Mouse (Mus musculus): ENCODE data around the gene Qk. TPM values are rescaled to one million over a fixed set of nuclear protein-coding genes. Genes with fewer than 3 reads are reported as not detected.

The Qk gene
- polyA plus RNA-seq, 1 experiment from 2014 or later = 37.0 TPM

DNA sequence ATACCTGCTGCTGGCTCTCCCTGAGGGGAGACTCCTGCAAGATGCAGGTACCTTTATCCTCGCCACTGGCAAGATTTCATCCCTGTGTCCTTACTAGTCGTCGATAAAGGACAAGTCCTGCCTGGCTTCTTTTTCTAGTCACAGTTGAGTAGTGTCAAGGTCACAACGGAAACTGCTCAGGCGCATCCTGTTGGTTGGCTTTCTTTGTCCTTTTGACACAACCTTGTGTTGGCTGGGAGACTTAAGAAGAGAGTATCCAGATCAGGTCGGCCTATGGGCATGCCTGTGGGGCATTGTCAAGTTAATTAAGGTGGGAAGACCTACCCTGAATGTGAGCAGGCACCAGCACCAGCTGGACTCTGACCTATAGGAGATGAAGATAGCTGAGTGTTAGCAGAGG, 36.6 kb upstream of the Qk start:
- Histone ChIP-seq H3K36me3 (ENCODE audit: control insufficient read depth, insufficient read depth, low read length) (no peaks in the 10 kb centered on the region), H3K9ac (ENCODE audit: low read length) (no peak overlapping the region), H3K9me3 (ENCODE audit: control insufficient read depth, low read length) (no peaks in the 10 kb centered on the region), H3K27ac (ENCODE audit: low read length) (no peak overlapping the region), H3K4me2 (ENCODE audit: low read depth, low read length) (no peak overlapping the region), H3K27me3 (ENCODE audit: control insufficient read depth, insufficient read depth, low read depth, low read length) (no peaks in the 10 kb centered on the region), H3K4me3 (ENCODE audit: low read length) (no peak overlapping the region), H3K4me1 (replicated peaks; ENCODE audit: control insufficient read depth, insufficient read depth, low read length) (peaks cover 7% of the 10 kb centered on the region)
- 64% methylated on average over 6 of the region's 6 CpGs for WGBS
- ATAC-seq (ENCODE audit: low read depth) = no peak

DNA sequence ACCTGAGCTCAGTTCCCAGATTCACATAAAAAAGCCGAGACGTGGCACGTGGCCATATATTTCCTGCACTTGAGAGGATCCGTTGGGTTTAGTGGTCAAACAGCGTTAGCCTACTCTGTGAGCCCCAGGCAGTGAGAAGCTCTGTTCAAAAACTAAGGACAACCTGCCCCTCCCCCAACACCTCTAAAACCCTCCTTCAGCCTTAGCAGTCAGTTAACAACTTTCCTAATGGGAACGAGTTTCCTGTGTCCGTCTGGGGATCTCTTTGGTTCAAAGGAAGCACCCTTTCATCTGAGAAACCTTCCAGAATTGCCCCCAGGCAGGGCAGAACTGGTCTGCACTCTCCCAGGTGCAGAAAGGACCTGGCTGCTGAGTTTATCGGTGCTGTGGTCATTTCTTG, 36.1 kb upstream of the Qk start:
- ATAC-seq (ENCODE audit: low read depth) = no peak; the same call in 1 of the 2 replicates
- Histone ChIP-seq H3K4me3 (ENCODE audit: low read length) (no peak overlapping the region), H3K4me2 (ENCODE audit: low read depth, low read length) (no peak overlapping the region), H3K36me3 (ENCODE audit: control insufficient read depth, insufficient read depth, low read length) (no peaks in the 10 kb centered on the region), H3K9ac (ENCODE audit: low read length) (no peak overlapping the region), H3K9me3 (ENCODE audit: control insufficient read depth, low read length) (no peaks in the 10 kb centered on the region), H3K27ac (ENCODE audit: low read length) (no peak overlapping the region), H3K4me1 (replicated peaks; ENCODE audit: control insufficient read depth, insufficient read depth, low read length) (peaks cover 7% of the 10 kb centered on the region), H3K27me3 (ENCODE audit: control insufficient read depth, insufficient read depth, low read depth, low read length) (no peaks in the 10 kb centered on the region)
- 21% methylated on average over 8 of the region's 8 CpGs for WGBS

DNA sequence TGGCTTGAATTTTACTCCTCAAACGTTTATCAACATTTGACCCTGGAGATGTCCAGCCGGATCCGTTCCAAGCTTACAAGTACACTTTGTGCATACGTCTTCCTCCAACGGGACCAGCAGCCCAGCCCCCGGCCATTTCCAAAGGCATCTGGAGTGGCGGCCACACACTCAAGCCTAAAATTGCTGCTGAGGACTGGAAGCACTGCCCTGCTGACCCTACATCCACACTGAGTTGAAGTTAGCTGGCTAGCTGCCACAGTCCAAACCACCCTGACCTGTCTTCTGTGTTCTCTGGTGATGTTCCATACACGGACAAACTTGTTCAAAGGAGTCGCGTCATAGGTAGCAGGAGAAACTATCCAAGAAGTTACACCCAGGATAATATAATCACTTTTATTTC, 18.6 kb upstream of the Qk start:
- H3K4me1 ChIP-seq (replicated peaks; ENCODE audit: control insufficient read depth, insufficient read depth, low read length) = peaks cover 14% of the 10 kb centered on the region
- no peak overlapping the region for H3K4me3 ChIP-seq (ENCODE audit: low read length)
- H3K27me3 ChIP-seq (ENCODE audit: control insufficient read depth, insufficient read depth, low read depth, low read length) = no peaks in the 10 kb centered on the region
- H3K4me2 ChIP-seq (ENCODE audit: low read depth, low read length) = no peak overlapping the region
- H3K9ac ChIP-seq (ENCODE audit: low read length) = no peak overlapping the region
- H3K9me3 ChIP-seq (ENCODE audit: control insufficient read depth, low read length) = no peaks in the 10 kb centered on the region
- no peak overlapping the region; the same call in 1 of the 2 replicates for H3K27ac ChIP-seq (ENCODE audit: low read length)
- no peak for ATAC-seq (ENCODE audit: low read depth)
- 31% methylated on average over 10 of the region's 10 CpGs for WGBS
- no peaks in the 10 kb centered on the region for H3K36me3 ChIP-seq (ENCODE audit: control insufficient read depth, insufficient read depth, low read length)

DNA sequence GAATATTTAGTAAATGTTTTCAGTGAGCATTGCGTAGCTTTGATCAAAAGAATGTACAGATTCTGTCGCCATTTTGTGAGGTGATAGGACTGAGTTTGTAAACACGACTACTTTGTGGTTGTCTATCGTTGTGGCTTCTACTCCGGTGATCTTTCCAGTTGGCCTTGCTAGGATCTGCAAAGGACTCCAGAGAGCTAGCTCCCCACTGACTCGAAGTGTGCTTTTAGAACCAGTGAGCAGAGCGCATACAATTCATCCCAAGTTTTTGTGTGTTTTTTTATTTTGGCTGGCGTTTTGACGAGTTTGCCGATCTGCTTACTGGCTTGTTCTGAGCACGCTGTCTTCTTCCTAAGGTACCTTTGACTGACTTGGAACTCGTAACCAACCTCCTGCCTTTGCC, 16.9 kb upstream of the Qk start:
- no peak overlapping the region for H3K4me2 ChIP-seq (ENCODE audit: low read depth, low read length)
- no peak overlapping the region for H3K4me3 ChIP-seq (ENCODE audit: low read length)
- H3K4me1 ChIP-seq (replicated peaks; ENCODE audit: control insufficient read depth, insufficient read depth, low read length) = peaks cover 14% of the 10 kb centered on the region
- no peak for ATAC-seq (ENCODE audit: low read depth)
- H3K9me3 ChIP-seq (ENCODE audit: control insufficient read depth, low read length) = no peaks in the 10 kb centered on the region
- 86% methylated on average over 12 of the region's 12 CpGs for WGBS
- no peak overlapping the region for H3K9ac ChIP-seq (ENCODE audit: low read length)
- H3K36me3 ChIP-seq (ENCODE audit: control insufficient read depth, insufficient read depth, low read length) = no peaks in the 10 kb centered on the region
- H3K27ac ChIP-seq (ENCODE audit: low read length) = no peak overlapping the region
- H3K27me3 ChIP-seq (ENCODE audit: control insufficient read depth, insufficient read depth, low read depth, low read length) = no peaks in the 10 kb centered on the region

DNA sequence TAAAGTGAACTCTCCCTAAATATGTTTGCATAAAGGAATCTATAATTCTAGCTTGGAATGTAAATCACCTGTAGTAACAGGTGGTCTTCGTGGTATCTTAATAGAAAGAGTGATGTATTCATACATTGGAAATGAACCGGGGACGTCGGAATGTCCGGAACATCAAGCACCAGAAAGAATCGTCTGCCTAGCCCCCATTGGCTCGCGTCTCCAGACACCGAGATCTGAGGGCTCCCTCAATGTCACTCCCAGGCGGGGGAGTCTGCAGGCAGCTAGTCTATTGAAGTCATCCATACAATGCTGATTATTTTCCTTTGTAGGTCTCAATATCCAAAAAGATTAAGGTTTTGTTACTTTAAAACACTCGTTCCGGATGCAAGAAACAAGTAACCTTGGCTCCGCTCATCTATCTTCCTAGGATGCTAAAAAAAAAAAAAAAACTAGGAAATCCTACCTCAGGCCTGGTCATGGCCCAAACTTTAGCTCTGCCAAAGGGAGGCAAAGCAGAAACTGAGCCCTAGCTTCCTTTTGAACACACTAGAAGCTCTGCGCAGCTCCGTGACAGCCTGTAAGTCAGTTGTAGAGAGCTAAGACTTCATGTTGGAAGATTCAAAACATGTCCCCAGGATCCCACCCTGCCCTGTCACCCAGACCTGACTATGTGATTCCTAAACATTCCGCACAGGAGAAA, 16.3 kb upstream of the Qk start:
- H3K9me3 ChIP-seq (ENCODE audit: control insufficient read depth, low read length) = no peaks in the 10 kb centered on the region
- H3K4me1 ChIP-seq (replicated peaks; ENCODE audit: control insufficient read depth, insufficient read depth, low read length) = peaks cover 14% of the 10 kb centered on the region
- peak overlapping the region; percentile 87 for H3K27ac ChIP-seq (ENCODE audit: low read length)
- ATAC-seq (ENCODE audit: low read depth) = no peak
- WGBS = 25% methylated on average over 16 of the region's 16 CpGs
- peak overlapping the region; percentile 76 for H3K9ac ChIP-seq (ENCODE audit: low read length)
- peak overlapping the region; percentile 87 for H3K4me2 ChIP-seq (ENCODE audit: low read depth, low read length)
- H3K36me3 ChIP-seq (ENCODE audit: control insufficient read depth, insufficient read depth, low read length) = no peaks in the 10 kb centered on the region
- H3K4me3 ChIP-seq (ENCODE audit: low read length) = peak overlapping the region; percentile 55
- H3K27me3 ChIP-seq (ENCODE audit: control insufficient read depth, insufficient read depth, low read depth, low read length) = no peaks in the 10 kb centered on the region

DNA sequence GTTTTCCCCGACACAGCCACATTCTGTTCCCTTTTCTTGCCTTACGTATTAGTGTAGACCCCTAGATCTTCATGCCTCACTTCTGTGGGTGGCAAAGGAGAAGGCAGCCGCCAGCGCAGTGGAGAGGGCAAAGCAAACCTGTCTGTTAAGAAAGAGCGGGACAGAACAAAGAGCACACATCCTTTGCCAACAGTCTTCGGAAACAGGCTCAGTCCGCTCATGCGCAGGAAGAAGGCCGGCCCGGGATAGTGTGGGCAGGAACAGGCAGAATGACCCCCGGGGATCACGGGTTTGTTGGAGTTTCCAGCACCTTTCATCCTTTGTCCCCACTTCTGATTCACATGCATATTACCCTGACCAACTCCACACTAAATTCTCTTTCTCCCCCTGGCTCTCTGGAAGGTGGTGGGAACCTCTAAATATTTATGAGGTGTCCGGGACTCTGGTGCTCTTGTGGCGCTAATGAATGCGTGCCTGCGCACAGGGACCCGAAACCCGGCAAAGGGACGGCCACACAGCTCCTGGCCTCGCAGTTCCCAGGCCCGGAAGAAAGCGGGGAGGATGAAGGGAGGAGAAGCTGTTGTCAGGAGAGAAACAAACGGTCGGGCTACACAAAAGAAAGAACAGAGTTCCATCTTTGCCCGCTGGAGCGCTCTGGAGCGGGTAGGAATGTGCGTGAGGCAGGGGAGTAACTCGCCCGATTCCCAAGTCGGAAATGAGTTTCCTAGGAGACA, 15.5 kb upstream of the Qk start:
- Histone ChIP-seq H3K9ac (ENCODE audit: low read length) (peak overlapping the region; percentile 76), H3K36me3 (ENCODE audit: control insufficient read depth, insufficient read depth, low read length) (no peaks in the 10 kb centered on the region), H3K4me2 (ENCODE audit: low read depth, low read length) (peak overlapping the region; percentile 87), H3K4me3 (ENCODE audit: low read length) (peak overlapping the region; percentile 55), H3K4me1 (replicated peaks; ENCODE audit: control insufficient read depth, insufficient read depth, low read length) (peaks cover 14% of the 10 kb centered on the region), H3K27me3 (ENCODE audit: control insufficient read depth, insufficient read depth, low read depth, low read length) (no peaks in the 10 kb centered on the region), H3K27ac (ENCODE audit: low read length) (peak overlapping the region; percentile 87), H3K9me3 (ENCODE audit: control insufficient read depth, low read length) (no peaks in the 10 kb centered on the region)
- 1% methylated on average over 31 of the region's 31 CpGs for WGBS
- ATAC-seq (ENCODE audit: low read depth) = peak; percentile 91

DNA sequence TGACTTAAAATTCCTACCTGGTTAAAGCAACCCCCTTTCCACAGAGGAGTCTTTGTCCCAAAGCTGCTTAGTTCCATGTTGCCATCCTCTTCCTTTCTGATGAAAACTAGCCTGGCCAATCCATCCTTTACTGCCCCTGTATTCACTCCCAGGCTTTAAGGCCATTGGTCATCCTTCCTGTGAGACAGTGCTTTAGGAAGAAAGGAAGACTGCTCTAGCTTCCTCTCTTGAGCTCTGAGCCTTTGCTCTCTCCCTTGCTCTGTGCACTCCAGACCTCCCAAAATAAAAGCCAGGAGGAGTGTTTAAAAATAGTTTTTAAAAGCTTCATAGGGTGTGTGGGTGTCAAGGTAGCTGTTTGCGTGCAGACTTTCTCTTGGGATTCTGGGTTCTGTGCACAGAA, 14.8 kb upstream of the Qk start:
- 33% methylated on average over 1 of the region's 1 CpGs for WGBS
- ATAC-seq (ENCODE audit: low read depth) = peak; percentile 24; the same call in 1 of the 2 replicates

DNA sequence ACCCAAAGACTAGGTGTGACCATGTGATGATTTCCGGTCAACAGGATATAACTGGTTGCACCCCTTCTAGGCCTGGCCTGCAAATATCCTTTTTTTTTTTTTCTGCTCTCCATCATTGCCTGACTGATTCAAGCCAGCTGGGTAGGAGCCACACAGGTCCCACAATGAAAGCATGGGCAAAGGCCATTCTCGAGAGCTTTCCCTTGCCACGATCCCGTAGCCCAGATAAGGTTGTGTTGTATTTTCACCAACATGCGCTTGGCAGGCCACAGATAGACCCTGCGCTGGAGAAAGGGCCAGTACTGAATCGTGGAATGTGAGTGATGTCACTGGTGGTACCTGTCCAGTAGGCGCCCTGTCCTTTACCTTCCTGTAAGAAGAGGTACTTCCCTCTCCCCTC, 13.7 kb upstream of the Qk start:
- no peak overlapping the region for H3K27ac ChIP-seq (ENCODE audit: low read length)
- no peak overlapping the region for H3K9ac ChIP-seq (ENCODE audit: low read length)
- H3K36me3 ChIP-seq (ENCODE audit: control insufficient read depth, insufficient read depth, low read length) = no peaks in the 10 kb centered on the region

More for the DNA sequence above, 14.8 kb upstream of the Qk start:
- Histone ChIP-seq H3K4me1 (replicated peaks; ENCODE audit: control insufficient read depth, insufficient read depth, low read length) (peaks cover 14% of the 10 kb centered on the region), H3K27me3 (ENCODE audit: control insufficient read depth, insufficient read depth, low read depth, low read length) (no peaks in the 10 kb centered on the region), H3K27ac (ENCODE audit: low read length) (peak overlapping the region; percentile 87), H3K9ac (ENCODE audit: low read length) (peak overlapping the region; percentile 76), H3K4me2 (ENCODE audit: low read depth, low read length) (peak overlapping the region; percentile 87), H3K9me3 (ENCODE audit: control insufficient read depth, low read length) (no peaks in the 10 kb centered on the region), H3K4me3 (ENCODE audit: low read length) (peak overlapping the region; percentile 55), H3K36me3 (ENCODE audit: control insufficient read depth, insufficient read depth, low read length) (no peaks in the 10 kb centered on the region)

DNA sequence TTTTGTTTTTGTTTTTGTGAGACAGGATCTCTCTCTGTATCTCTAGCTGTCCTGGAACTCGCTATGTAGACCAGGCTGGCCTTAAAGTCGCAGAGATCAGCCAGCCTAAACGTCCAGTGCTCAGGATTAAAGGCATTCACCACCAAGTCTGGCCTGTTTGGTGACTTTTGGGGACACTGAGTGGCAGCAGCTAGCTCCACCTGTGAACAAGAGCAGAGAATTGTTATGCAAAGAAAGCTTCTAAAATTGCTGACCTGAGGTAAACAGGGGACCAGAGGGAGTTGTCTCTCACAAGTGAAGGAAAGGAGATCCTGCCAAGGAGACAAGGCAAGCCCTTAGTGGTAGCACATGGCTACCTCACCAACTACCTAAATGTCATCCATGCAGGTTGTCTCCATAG, 12.5 kb upstream of the Qk start:
- no peak for ATAC-seq (ENCODE audit: low read depth)
- no peaks in the 10 kb centered on the region for H3K27me3 ChIP-seq (ENCODE audit: control insufficient read depth, insufficient read depth, low read depth, low read length)
- no peak overlapping the region for H3K4me2 ChIP-seq (ENCODE audit: low read depth, low read length)
- WGBS = 50% methylated on average over 3 of the region's 3 CpGs
- H3K4me1 ChIP-seq (replicated peaks; ENCODE audit: control insufficient read depth, insufficient read depth, low read length) = peaks cover 8% of the 10 kb centered on the region
- no peaks in the 10 kb centered on the region for H3K9me3 ChIP-seq (ENCODE audit: control insufficient read depth, low read length)
- H3K27ac ChIP-seq (ENCODE audit: low read length) = no peak overlapping the region
- no peak overlapping the region for H3K9ac ChIP-seq (ENCODE audit: low read length)
- H3K4me3 ChIP-seq (ENCODE audit: low read length) = no peak overlapping the region
- no peaks in the 10 kb centered on the region for H3K36me3 ChIP-seq (ENCODE audit: control insufficient read depth, insufficient read depth, low read length)

More for the DNA sequence above, 13.7 kb upstream of the Qk start:
- 84% methylated on average over 8 of the region's 8 CpGs for WGBS
- Histone ChIP-seq H3K27me3 (ENCODE audit: control insufficient read depth, insufficient read depth, low read depth, low read length) (no peaks in the 10 kb centered on the region), H3K9me3 (ENCODE audit: control insufficient read depth, low read length) (no peaks in the 10 kb centered on the region), H3K4me2 (ENCODE audit: low read depth, low read length) (no peak overlapping the region), H3K4me1 (replicated peaks; ENCODE audit: control insufficient read depth, insufficient read depth, low read length) (peaks cover 13% of the 10 kb centered on the region), H3K4me3 (ENCODE audit: low read length) (no peak overlapping the region)
- no peak for ATAC-seq (ENCODE audit: low read depth)
